Mouse (Mus musculus): ENCODE data around the gene Hpca. TPM values are rescaled to one million over a fixed set of nuclear protein-coding genes. Genes with fewer than 3 reads are reported as not detected.

Hpca gene
- total RNA-seq, 2 experiments from 2014 or later, result 0.18 TPM; not detected in 1

DNA sequence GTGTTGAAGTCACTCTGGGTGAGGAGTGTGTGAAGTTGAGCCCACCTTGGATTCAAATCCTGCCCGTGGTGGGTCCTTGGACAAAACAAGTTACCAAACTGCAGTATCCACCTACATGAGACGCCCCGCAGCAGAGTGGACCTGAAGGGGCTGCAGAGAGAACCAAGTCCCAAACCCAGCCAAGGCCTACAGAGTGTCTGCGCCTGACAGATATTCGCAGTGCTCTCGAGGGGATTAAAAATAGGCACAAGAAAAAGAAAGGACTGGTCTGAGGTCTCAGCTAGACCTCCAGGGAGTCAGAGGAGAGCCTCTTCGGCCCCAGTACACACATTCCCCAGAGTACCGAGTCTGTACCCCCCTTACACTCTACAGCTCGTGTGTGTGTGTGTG lies 14.3 kb upstream of the Hpca start:
- DNase-seq, result no peak

GRCm38 (mm10) chr4:129135637-129136036 lies 13.8 kb upstream of the Hpca start:
- no peak for DNase-seq

DNA sequence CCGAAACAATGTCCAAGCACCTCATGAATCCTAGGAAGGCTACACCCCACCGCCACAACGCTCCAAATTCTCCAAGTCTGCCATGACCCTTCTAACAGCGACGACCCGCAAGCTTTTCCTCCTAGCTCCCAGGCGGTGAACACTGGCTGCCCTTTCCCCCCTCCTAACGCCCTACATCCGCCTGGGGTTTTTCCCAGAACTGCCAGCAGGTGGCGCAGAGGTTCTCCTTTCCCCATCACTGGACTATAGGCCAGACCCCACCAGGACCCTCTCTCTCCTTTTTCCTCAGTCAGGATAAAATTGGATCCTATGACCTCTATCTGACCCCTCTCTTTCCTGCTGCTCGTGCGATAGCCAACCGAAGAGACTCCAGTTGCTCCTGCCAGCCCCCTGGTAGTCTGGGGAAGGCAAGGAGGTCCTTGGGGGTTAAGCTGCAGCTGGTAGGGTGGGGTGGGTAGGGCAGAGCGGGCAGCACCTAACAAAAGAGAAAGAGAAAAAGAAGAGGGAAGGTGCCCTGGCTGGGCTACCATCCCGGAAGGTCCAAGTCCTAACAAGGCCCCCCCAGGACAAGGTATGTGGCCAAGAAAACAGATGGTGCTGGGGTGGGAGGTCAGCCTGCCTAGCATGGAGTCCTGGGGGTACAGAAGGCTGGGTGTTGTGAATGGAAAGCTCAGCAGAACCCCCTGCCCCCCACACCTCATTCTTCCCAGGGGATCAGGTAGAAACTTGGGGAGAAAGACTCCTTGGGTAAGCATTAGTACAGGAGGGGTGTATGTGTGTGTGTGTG lies 13.2 kb upstream of the Hpca start:
- DNase-seq, result peak; percentile 61 to 89

DNA sequence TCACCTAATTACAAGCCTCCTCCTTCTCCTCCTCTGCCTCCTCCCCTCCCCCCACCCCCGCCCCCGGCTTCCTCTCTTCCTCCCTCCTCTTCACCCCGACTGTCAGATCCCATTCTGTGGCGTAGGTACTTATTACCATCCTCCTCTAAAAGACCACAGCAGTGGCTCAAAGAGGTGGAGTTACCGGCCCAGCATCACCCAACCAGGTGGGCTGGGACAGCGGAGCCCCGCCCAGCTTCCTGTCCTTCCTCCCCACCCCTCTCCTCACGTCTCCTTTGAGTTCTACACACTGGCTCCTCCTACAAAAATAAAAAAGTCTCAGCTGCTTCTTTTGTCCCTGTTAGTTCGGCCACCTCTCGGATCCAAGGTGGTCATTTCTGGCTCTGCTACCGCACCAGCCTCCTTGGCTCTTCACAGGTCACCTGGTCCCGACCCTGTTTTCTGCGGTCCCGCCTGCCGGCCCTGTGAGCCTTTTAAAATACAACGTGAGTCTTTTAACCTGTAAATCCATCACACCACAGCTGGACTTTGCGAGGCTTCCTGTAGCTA lies 9.0 kb upstream of the Hpca start:
- DNase-seq, result no peak

DNA sequence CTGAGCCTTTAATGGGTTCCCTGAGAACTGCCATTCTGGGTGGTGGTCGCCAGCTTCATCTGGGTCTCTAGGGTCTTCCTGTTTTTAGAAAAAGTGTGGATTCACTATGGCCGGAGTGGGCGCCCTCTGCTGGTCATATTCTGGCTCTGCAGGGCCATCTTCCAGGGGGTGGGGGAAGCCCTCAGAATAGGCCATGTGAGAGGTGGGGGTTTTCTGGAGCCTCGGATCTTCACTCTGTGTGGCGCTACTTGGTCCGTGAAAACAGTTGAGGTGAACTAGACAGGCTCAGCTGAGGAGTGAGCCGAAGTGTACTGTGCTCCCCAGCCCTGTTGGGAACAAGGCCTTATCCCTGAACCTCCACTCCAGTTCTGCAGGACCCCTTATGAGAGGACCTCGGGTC lies 8.3 kb upstream of the Hpca start:
- peak in 1 of 2 experiments; percentile 61 for DNase-seq

DNA sequence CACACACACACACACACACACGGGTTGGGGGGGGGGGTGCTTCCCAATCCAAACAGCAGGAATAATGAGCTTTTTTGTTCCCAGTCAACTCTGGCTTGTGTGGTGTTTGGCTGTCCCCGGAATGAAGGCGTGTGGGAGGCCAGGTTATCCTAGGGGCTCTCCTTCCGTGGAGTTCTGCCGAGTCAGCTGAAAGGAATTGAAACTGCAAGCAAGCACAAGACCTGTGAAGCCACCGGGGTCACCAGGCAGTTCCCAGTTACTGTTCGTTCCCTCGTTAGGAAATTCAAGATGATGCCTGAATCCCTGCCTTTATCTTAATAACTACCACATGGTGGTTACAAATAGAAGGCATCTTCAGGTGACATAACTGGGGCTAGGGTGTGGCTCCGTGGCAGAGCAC lies 7.6 kb upstream of the Hpca start:
- DNase-seq, result no peak

GRCm38 (mm10) chr4:129128582-129129338 lies 6.9 kb upstream of the Hpca start:
- no peak for DNase-seq

DNA sequence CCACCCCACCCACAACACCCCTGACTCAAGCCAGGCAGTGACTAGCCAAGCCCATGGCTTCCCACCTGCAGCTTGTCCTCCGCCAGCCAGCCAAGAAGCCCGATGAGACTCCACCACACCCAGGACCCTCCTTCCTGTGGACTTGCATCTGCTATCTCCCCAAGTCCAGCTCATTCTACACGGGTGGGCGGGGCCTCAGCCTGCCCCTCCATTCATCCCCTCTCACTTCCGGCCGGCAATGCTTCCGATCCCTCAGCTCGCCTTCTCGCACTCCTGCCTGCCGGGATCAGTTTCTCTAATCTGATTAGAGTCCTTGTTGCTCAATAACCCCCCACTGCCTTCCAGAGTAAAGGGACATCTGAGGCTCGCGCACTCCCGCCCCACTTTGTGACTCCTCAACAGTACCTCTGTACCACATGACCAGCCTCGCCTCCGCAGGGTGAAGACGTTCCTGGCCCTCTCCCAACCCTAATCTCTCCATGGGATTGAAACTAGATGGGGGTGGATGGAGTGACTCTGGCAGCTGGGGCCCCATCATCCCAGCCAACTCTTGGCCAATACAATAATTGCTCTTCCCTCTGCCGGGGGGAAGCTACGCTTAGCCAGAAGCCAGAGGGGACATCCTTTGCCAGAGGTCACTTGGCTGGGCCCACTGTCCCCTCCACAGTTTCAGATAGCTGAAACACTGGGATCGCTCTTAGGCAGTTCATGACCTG lies 4.1 kb upstream of the Hpca start:
- DNase-seq, result peak; percentile 54 to 60

DNA sequence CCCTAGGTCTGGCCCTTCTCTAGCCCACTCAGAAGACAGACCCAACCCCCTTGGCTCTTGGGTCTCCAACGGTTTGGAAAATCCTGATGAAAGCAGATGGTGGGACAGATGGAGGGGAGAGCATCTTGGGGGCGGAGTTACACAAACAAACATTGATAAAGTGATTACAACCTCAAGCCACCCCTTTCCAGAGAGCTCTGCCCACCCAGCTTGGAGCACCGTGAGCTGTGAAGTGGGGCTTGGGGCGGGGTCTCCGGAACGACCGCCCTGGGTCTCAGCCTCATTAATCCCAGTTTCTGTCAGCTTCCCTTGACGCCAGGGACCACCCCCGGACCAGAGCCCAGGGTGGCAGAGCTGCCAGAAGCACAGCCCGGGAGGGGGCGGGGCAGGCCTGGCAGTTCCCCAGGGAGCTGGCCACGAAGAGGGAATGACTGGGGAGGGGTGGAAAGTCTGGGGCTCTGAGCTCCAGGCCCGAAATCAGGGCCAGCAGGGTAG lies 2.9 kb upstream of the Hpca start:
- DNase-seq, result no peak

- DNase-seq, result no peak
Measured at GRCm38 (mm10) chr4:129122719-129123118, 883 bp upstream of the Hpca start.

DNA sequence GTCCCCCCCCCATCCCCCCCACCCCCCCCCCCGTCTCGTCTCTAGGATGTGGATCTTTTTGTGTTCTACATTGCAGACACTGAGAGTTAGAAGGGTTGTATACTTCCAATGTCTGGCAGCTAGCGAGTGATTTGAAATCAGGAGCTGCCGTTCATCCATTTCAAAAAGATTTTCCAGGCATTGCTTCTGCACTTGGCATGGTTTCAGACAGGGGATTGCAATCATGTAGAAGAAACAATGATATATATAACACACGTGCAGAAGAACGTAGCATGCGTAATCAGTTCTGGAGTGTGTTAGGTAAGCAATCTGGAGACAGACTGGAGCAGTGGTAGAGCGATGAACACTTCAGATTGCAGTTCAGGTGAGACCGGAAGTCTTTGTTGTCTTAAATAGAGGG lies 271 bp upstream of the Hpca start:
- DNase-seq, result no peak

GRCm38 (mm10) chr4:129120520-129121445 lies 1.1 kb downstream of the Hpca start:
- DNase-seq, result peak in 1 of 2 experiments; percentile 70

GRCm38 (mm10) chr4:129119708-129120107 lies 2.1 kb downstream of the Hpca start:
- no peak for DNase-seq

GRCm38 (mm10) chr4:129117720-129118510 lies 3.9 kb downstream of the Hpca start:
- DNase-seq, result no peak

- no peak for DNase-seq
Measured at GRCm38 (mm10) chr4:129116703-129117102, 5.1 kb downstream of the Hpca start.

GRCm38 (mm10) chr4:129113083-129113988 lies 8.5 kb downstream of the Hpca start:
- DNase-seq, result peak in 1 of 2 experiments; percentile 23

- no peak for DNase-seq
Measured at GRCm38 (mm10) chr4:129112231-129112630, 9.6 kb downstream of the Hpca start.

DNA sequence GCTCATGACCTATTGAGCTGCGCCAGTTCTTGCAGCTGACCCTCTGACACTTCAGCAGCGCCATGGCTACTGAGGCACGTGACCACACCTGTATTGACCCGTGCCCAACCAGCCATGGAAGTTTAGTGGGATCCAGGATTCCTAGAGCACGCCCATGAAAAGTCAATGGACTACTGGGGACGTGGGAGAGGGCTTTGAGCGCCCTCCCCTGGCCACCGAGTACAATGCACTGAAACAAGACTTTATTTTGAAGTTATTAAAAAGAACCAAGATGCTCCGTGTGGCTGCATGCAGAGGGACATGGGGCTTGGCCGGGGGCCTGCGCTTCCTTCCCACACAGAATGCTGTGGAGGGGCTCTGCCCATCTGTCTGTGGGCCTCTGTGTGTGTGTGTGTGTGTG lies 10.5 kb downstream of the Hpca start:
- no peak for DNase-seq

GRCm38 (mm10) chr4:129110804-129111203 lies 11.0 kb downstream of the Hpca start:
- DNase-seq, result no peak

Measured in heart, adult 18-20 months (tissue).